Mouse (Mus musculus): ENCODE measurements at regions not wholly inside any gene's neighbourhood (a gene's known extent, or its start where the extent isn't known, plus 50 kb on each side); places are given as distances from the start of the nearest gene placed in this dataset.

GRCm38 (mm10) chr9:40617676-40618062, 52.7 kb upstream of the Gm21915 start:
- DNase-seq (ENCODE audit: low spot score): peak; percentile 19
- Histone ChIP-seq H3K4me1 (ENCODE audit: control insufficient read depth, insufficient read depth, low read length) (peaks cover 12% of the 10 kb centered on the region; the same call in 1 of the 2 replicates), H3K36me3 (ENCODE audit: control insufficient read depth, insufficient read depth, low read length) (no peaks in the 10 kb centered on the region), H3K9ac (ENCODE audit: low read depth, low read length) (peak overlapping the region; percentile 42; the same call in 1 of the 2 replicates), H3K27ac (replicated peaks; ENCODE audit: low read depth, low read length) (no peak overlapping the region), H3K27me3 (replicated peaks; ENCODE audit: control insufficient read depth, insufficient read depth, low read length) (no peaks in the 10 kb centered on the region), H3K9me3 (ENCODE audit: control insufficient read depth, low read length) (no peaks in the 10 kb centered on the region), H3K4me3 (ENCODE audit: low read depth, low read length) (peak overlapping the region; percentile 26), H3K4me2 (ENCODE audit: low read depth, low read length) (peak overlapping the region; percentile 54)
- ATAC-seq (ENCODE audit: low read depth): no peak
- 21% methylated on average over 10 of the region's 10 CpGs for WGBS

- H3K36me3 ChIP-seq (ENCODE audit: control insufficient read depth, insufficient read depth, low read length): no peaks in the 10 kb centered on the region
- peak overlapping the region; percentile 54 for H3K4me2 ChIP-seq (ENCODE audit: low read depth, low read length)
- peak overlapping the region; percentile 26 for H3K4me3 ChIP-seq (ENCODE audit: low read depth, low read length)
- no peaks in the 10 kb centered on the region for H3K27me3 ChIP-seq (replicated peaks; ENCODE audit: control insufficient read depth, insufficient read depth, low read length)
- H3K27ac ChIP-seq (replicated peaks; ENCODE audit: low read depth, low read length): no peak overlapping the region
- H3K9ac ChIP-seq (ENCODE audit: low read depth, low read length): peak overlapping the region; percentile 42
- no peaks in the 10 kb centered on the region for H3K9me3 ChIP-seq (ENCODE audit: control insufficient read depth, low read length)
- DNase-seq (ENCODE audit: low spot score): peak; percentile 45
- WGBS: under 1% methylated on average over 20 of the region's 20 CpGs
- peaks cover 12% of the 10 kb centered on the region; the same call in 1 of the 2 replicates for H3K4me1 ChIP-seq (ENCODE audit: control insufficient read depth, insufficient read depth, low read length)
- ATAC-seq (ENCODE audit: low read depth): 0 out of 2 replicates have a peak, but pooled peaks have one; percentile 16
Observed at GRCm38 (mm10) chr9:40617036-40617675, 53.3 kb upstream of the Gm21915 start.

GRCm38 (mm10) chr9:40616426-40617035, 53.9 kb upstream of the Gm21915 start:
- ATAC-seq (ENCODE audit: low read depth): peak; percentile 91
- no peak overlapping the region for H3K27ac ChIP-seq (replicated peaks; ENCODE audit: low read depth, low read length)
- H3K36me3 ChIP-seq (ENCODE audit: control insufficient read depth, insufficient read depth, low read length): no peaks in the 10 kb centered on the region
- H3K4me1 ChIP-seq (ENCODE audit: control insufficient read depth, insufficient read depth, low read length): peaks cover 12% of the 10 kb centered on the region; the same call in 1 of the 2 replicates
- 0 out of 2 replicates have a peak overlapping the region, but pooled peaks have one; percentile 42 for H3K9ac ChIP-seq (ENCODE audit: low read depth, low read length)
- no peaks in the 10 kb centered on the region for H3K9me3 ChIP-seq (ENCODE audit: control insufficient read depth, low read length)
- H3K4me3 ChIP-seq (ENCODE audit: low read depth, low read length): peak overlapping the region; percentile 26
- 2% methylated on average over 11 of the region's 11 CpGs for WGBS
- no peaks in the 10 kb centered on the region for H3K27me3 ChIP-seq (replicated peaks; ENCODE audit: control insufficient read depth, insufficient read depth, low read length)
- peak; percentile 92 for DNase-seq (ENCODE audit: low spot score)
- peak overlapping the region; percentile 54 for H3K4me2 ChIP-seq (ENCODE audit: low read depth, low read length)

- H3K36me3 ChIP-seq (ENCODE audit: control insufficient read depth, insufficient read depth, low read length): no peaks in the 10 kb centered on the region
- no peaks in the 10 kb centered on the region for H3K9me3 ChIP-seq (ENCODE audit: control insufficient read depth, low read length)
- peaks cover 12% of the 10 kb centered on the region; the same call in 1 of the 2 replicates for H3K4me1 ChIP-seq (ENCODE audit: control insufficient read depth, insufficient read depth, low read length)
- WGBS: 24% methylated on average over 8 of the region's 8 CpGs
- H3K4me2 ChIP-seq (ENCODE audit: low read depth, low read length): peak overlapping the region; percentile 54; the same call in 1 of the 2 replicates
- no peak for ATAC-seq (ENCODE audit: low read depth)
- H3K27me3 ChIP-seq (replicated peaks; ENCODE audit: control insufficient read depth, insufficient read depth, low read length): no peaks in the 10 kb centered on the region
- peak overlapping the region; percentile 26; the same call in 1 of the 2 replicates for H3K9ac ChIP-seq (ENCODE audit: low read depth, low read length)
- no peak for DNase-seq (ENCODE audit: low spot score)
- no peak overlapping the region for H3K4me3 ChIP-seq (ENCODE audit: low read depth, low read length)
- no peak overlapping the region for H3K27ac ChIP-seq (replicated peaks; ENCODE audit: low read depth, low read length)
Observed at GRCm38 (mm10) chr9:40615891-40616290, 54.5 kb upstream of the Gm21915 start.

GRCm38 (mm10) chr9:40614071-40614470, 56.3 kb upstream of the Gm21915 start:
- WGBS: 46% methylated on average over 5 of the region's 5 CpGs
- H3K27ac ChIP-seq (replicated peaks; ENCODE audit: low read depth, low read length): no peak overlapping the region
- no peak overlapping the region for H3K4me2 ChIP-seq (ENCODE audit: low read depth, low read length)
- H3K27me3 ChIP-seq (replicated peaks; ENCODE audit: control insufficient read depth, insufficient read depth, low read length): no peaks in the 10 kb centered on the region
- ATAC-seq (ENCODE audit: low read depth) (no peak), DNase-seq (ENCODE audit: low spot score) (peak; percentile 23)
- H3K9me3 ChIP-seq (ENCODE audit: control insufficient read depth, low read length): no peaks in the 10 kb centered on the region
- no peak overlapping the region for H3K9ac ChIP-seq (ENCODE audit: low read depth, low read length)
- peaks cover 12% of the 10 kb centered on the region; the same call in 1 of the 2 replicates for H3K4me1 ChIP-seq (ENCODE audit: control insufficient read depth, insufficient read depth, low read length)
- no peak overlapping the region for H3K4me3 ChIP-seq (ENCODE audit: low read depth, low read length)
- H3K36me3 ChIP-seq (ENCODE audit: control insufficient read depth, insufficient read depth, low read length): no peaks in the 10 kb centered on the region

GRCm38 (mm10) chr9:40613182-40613581, 57.2 kb upstream of the Gm21915 start:
- no peak overlapping the region for H3K4me2 ChIP-seq (ENCODE audit: low read depth, low read length)
- H3K27ac ChIP-seq (replicated peaks; ENCODE audit: low read depth, low read length): no peak overlapping the region
- no peaks in the 10 kb centered on the region for H3K9me3 ChIP-seq (ENCODE audit: control insufficient read depth, low read length)
- no peaks in the 10 kb centered on the region for H3K36me3 ChIP-seq (ENCODE audit: control insufficient read depth, insufficient read depth, low read length)
- H3K4me3 ChIP-seq (ENCODE audit: low read depth, low read length): no peak overlapping the region
- no peaks in the 10 kb centered on the region for H3K27me3 ChIP-seq (replicated peaks; ENCODE audit: control insufficient read depth, insufficient read depth, low read length)
- H3K9ac ChIP-seq (ENCODE audit: low read depth, low read length): no peak overlapping the region
- DNase-seq (ENCODE audit: low spot score) (no peak), ATAC-seq (ENCODE audit: low read depth) (no peak)
- WGBS: 84% methylated on average over 4 of the region's 4 CpGs
- H3K4me1 ChIP-seq (ENCODE audit: control insufficient read depth, insufficient read depth, low read length): peaks cover 12% of the 10 kb centered on the region; the same call in 1 of the 2 replicates

GRCm38 (mm10) chr9:40612755-40613154, 57.7 kb upstream of the Gm21915 start:
- Histone ChIP-seq H3K27ac (replicated peaks; ENCODE audit: low read depth, low read length) (no peak overlapping the region), H3K27me3 (replicated peaks; ENCODE audit: control insufficient read depth, insufficient read depth, low read length) (no peaks in the 10 kb centered on the region), H3K36me3 (ENCODE audit: control insufficient read depth, insufficient read depth, low read length) (no peaks in the 10 kb centered on the region), H3K9ac (ENCODE audit: low read depth, low read length) (no peak overlapping the region), H3K4me1 (ENCODE audit: control insufficient read depth, insufficient read depth, low read length) (peaks cover 12% of the 10 kb centered on the region; the same call in 1 of the 2 replicates), H3K4me2 (ENCODE audit: low read depth, low read length) (no peak overlapping the region), H3K4me3 (ENCODE audit: low read depth, low read length) (no peak overlapping the region), H3K9me3 (ENCODE audit: control insufficient read depth, low read length) (no peaks in the 10 kb centered on the region)
- ATAC-seq (ENCODE audit: low read depth): no peak
- WGBS: 100% methylated on average over 1 of the region's 1 CpGs
- no peak for DNase-seq (ENCODE audit: low spot score)

GRCm38 (mm10) chr9:40612312-40612711, 58.1 kb upstream of the Gm21915 start:
- Histone ChIP-seq H3K4me1 (ENCODE audit: control insufficient read depth, insufficient read depth, low read length) (peaks cover 8% of the 10 kb centered on the region; the same call in 1 of the 2 replicates), H3K36me3 (ENCODE audit: control insufficient read depth, insufficient read depth, low read length) (no peaks in the 10 kb centered on the region), H3K27ac (replicated peaks; ENCODE audit: low read depth, low read length) (no peak overlapping the region), H3K4me2 (ENCODE audit: low read depth, low read length) (no peak overlapping the region), H3K9me3 (ENCODE audit: control insufficient read depth, low read length) (no peaks in the 10 kb centered on the region), H3K27me3 (replicated peaks; ENCODE audit: control insufficient read depth, insufficient read depth, low read length) (no peaks in the 10 kb centered on the region), H3K4me3 (ENCODE audit: low read depth, low read length) (no peak overlapping the region), H3K9ac (ENCODE audit: low read depth, low read length) (no peak overlapping the region)
- ATAC-seq (ENCODE audit: low read depth) (no peak), DNase-seq (ENCODE audit: low spot score) (no peak)
- WGBS: 75% methylated on average over 4 of the region's 4 CpGs
